Mouse (Mus musculus) A20 (cell line): ENCODE results near the gene Stbd1.

ENCODE experiments used
- DNase-seq: peaks from one replicate; pipeline ENCODE4 v3.0.0-alpha.2; 2011; ENCODE audit warnings: low read depth, low spot score

The Stbd1 gene

GRCm38 (mm10) chr5:92602691-92603690 is at the start of gene Stbd1:
Gene Stbd1, plus strand, starts transcription at chr5:92603041.
- peak; percentile 76 for DNase-seq

GRCm38 (mm10) chr5:92553939-92554338 is 48.9 kb upstream of the Stbd1 start:
- peak; percentile 52 for DNase-seq

- DNase-seq = no peak
Observed at GRCm38 (mm10) chr5:92554443-92554842, 48.4 kb upstream of the Stbd1 start.

DNA sequence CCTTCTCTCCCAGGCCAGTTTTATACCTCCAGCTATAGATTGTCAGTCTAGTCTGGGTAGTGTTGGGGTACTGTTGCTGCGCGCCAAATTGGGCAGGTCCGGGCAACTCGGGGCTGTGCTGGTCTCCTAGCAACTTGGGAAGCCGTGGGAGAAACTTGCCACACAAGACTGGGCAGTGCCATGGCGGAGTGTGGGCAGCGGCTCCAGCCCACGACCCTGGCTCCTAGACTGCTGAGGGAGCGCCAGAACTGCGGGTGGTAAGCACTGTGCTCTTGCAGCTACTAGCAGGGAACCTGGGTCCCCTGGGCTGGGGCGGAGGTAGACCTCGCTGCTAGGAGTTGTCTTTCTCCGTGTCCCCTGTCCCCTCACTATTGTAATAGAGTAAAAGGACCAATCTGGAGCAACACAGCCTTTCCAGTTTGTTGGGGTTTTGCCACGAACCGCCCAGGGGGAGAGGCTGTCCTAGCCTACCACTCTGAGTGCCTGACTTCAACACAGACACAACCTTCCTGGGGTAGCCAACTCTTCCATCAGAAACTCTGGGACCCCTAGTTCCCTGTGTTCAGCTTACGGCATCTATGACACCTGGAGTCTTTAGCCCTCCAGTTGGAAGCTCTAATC is 47.8 kb upstream of the Stbd1 start, which contains the start of gene Fam47e:
Fam47e (plus strand) TSS at position 179 of the 621 bp plus-strand sequence.
- DNase-seq = no peak

DNA sequence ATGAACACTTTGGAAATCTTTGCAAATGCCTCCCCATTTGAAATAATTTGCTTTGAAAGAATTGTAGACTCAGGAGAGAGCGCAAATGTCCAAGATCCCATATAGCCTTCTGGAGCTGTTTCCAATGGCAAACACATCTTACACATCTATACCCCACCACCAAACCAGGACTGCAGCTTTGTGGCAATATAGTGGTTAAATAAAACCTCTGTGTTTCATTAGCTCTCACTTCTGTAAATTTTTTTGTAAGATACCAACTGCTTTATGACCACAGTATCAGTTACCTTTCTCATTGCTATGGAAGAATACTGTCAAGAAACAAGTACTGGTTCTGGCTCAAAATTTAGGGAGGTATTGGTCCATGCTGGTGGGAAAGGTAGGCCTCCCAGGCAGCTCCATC is 46.9 kb upstream of the Stbd1 start:
- no peak for DNase-seq

GRCm38 (mm10) chr5:92557508-92557907 is 45.3 kb upstream of the Stbd1 start:
- no peak for DNase-seq

DNA sequence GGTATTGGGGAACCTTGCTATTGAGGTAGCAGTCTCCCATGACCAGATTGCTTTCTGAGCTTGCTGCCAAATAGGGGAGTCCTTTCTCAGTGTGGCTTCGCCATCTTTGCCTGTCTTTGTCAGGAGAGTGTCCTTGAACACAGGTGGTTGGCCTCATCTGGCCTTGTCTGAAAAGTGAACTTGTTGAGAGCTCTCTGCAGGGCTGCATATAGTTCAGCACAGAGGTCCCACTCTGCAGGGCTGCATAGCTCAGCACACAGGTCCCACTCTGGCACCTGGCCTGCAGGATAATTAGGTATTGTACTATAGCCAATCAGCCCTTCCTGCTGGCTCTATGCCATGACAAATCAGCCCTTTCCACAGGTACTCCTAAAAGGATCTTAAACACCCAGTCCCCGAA is 42.6 kb upstream of the Stbd1 start:
- no peak for DNase-seq

GRCm38 (mm10) chr5:92562002-92562401 is 40.8 kb upstream of the Stbd1 start:
- DNase-seq = peak; percentile 36

- DNase-seq = no peak
Observed at GRCm38 (mm10) chr5:92571232-92571631, 31.6 kb upstream of the Stbd1 start.

DNA sequence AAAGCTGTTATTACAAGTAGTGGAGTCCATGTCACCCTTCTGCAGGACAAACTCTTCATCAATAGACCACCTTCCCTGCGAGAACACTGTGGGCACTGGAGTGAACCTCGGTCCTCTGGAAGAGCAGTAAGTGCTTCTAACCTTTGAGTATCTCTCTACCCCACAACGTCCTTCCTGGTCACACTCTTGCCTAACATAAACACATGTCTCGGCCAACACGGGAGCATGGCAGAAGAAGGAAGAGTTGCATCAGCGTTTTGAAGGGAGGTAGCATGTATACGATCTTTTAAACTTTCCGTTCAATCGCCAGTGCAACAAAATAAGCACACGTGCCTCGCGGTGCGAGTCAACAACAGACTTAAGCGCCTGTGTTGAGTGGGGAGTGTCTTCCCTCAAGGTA is 23.3 kb upstream of the Stbd1 start:
- DNase-seq = no peak

DNA sequence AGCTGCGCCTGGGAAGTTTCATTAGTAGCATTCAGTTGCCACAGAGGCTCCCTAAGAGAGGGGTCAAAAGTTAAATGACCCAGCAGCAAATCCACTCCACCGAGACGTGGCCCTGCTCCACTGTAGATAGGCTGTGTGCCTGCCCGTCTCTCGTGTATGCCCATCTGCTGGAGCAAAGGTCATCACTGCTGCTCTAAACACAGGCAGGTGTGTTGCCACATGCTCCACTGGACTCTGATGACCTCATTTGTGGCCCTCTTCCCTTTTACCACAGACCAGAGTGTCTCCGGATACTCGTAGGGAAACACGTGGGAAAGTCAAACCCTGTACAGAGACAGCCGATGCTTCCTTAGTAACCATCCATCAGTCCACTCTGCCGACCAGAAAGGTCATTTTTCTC is 16.9 kb upstream of the Stbd1 start:
- DNase-seq = no peak

GRCm38 (mm10) chr5:92595026-92595425 is 7.8 kb upstream of the Stbd1 start:
- DNase-seq = no peak

DNA sequence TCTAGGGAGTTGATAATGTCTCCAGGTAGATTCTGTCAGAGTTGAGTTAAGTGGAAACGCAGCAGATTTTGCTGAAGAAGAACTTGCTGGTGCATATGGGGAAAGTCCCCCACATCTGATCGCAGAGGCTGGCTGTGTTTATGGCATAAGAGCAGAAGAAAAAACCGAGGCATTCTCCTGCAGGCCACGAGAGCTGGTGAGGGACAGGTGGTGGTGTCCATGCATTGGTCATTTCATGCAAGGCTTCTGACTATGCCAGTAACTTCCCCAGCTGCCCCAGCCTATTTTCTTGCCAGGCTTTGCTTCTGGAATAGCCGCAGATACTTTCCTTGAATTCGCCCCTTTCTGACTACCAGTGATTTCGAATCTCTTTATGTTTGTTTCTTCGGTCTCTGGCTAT is 6.0 kb upstream of the Stbd1 start:
- no peak for DNase-seq

- DNase-seq = no peak
Observed at GRCm38 (mm10) chr5:92599030-92599429, 3.8 kb upstream of the Stbd1 start.

DNA sequence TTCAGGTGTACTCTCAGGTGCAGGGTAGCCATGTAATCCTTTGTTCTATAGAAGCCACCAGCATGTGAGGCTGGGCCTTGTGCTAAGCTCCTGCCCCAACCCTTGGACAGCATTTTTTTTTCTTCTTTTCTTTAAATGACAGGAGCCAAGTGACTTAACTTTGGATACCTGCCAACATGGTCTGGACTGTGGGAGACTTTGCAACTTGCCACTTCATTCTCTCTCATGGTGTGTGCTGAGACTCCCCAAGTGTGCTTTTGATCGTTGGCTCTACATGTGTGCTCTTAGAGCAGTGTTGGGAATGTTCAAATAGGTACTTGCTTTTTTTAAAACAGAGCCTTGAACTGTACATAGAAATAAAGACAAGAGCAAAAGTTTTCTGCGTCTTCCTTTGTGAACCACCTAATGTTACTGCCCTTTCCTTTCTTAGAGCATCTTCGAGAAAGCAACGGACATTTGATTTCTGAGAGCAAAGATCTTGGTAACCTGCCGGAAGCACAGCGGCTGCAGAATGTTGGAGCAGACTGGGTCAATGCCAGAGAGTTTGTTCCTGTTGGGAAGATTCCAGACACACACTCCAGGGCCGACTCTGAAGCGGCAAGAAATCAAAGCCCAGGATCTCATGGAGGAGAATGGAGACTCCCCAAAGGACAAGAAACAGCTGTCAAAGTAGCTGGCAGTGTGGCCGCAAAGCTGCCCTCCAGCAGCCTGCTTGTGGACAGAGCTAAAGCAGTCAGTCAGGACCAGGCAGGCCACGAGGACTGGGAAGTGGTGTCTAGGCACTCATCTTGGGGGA is 1.8 kb downstream of the Stbd1 start:
- no peak for DNase-seq

DNA sequence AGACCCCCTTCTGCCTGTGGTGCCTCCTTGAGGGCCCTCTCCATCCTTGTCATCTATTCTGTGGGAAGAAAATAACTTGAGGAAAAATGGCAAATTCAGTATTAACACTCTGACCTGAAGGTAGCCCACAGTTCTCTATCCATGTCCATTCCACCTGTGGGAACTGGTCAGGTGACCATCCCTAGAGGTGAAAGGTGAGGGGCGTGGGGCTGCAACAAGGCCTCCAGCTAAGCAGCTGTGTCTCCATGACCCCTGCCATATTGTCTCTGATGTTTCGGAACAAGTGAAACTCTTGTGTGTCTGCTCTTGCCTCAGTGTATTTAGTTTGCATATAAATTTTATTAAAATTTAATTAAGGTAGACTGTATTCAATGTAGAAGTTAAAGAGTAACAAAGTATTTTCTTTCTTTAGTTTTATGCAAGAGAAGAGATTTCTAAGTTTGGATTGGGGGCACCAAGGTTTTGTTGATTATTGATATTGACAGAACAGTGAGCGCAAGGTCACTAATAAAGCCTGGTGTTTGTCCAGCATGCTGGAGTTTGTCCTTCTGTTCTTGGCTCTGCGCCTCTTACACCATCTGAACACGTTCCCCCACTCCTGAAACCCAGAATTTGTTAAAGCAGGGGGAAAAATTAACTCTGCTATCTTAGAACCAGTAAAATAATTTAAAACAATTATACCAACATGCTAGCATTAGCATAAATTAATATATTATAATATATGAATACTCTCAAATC is 4.8 kb downstream of the Stbd1 start:
- DNase-seq = no peak

DNA sequence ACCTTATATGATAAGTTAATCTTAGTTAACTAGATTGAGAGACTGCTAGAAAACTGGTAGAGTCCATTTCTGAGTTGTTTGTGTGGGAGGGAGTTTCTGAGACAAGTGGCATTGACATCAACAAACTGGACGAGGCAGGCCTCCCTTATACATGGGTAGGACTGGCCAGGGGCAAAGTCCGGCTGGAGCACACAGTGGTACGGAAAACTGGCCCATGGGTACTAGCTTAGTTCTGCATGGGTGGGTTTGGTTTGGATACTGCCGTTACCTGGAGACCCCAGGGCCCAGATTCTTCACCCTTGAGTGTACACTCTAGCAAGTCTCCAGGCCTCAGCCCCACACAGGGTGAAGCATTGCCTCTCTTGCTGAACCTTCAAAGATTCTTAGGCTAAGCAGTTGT is 9.9 kb downstream of the Stbd1 start:
- DNase-seq = no peak

DNA sequence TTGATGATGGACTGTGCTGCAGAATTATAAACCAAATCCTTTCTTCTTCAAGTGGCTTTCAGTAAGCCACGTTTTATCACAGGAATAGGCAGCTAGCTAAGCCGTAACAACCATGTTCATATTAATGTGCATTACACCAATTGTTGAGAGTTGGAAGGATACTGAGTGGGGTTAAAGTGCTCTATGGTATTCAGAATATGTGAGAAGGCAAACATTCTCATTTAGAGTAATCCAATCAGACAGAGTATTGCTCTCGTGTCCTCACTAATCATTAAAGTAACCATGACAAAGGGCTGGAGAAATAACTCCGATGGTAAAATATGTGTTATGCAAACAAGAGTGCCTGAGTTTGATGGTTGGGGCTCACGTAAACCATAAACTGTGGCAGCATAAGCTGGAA is 19.0 kb downstream of the Stbd1 start:
- DNase-seq = no peak

DNA sequence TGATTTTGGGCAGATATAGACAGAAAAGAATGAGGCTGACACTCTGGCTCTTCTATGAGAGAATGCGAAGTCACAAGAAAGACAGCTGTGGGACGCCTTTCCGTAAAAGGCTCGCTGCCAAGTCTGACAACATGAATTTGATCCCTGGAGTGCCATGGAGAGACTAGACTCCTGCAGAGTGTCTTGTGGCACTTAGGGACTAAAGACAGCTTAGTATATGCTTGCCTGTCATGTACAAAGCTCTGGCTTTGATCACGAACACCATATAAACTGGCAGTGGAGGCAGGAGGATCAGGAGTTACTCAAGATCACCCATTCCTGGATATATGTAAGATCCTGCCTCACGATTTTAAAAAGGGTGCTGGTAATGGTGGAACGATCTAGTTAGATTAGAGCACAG is 25.1 kb downstream of the Stbd1 start:
- DNase-seq = no peak

GRCm38 (mm10) chr5:92633526-92633925 is 30.7 kb downstream of the Stbd1 start:
- DNase-seq = peak; percentile 39

DNA sequence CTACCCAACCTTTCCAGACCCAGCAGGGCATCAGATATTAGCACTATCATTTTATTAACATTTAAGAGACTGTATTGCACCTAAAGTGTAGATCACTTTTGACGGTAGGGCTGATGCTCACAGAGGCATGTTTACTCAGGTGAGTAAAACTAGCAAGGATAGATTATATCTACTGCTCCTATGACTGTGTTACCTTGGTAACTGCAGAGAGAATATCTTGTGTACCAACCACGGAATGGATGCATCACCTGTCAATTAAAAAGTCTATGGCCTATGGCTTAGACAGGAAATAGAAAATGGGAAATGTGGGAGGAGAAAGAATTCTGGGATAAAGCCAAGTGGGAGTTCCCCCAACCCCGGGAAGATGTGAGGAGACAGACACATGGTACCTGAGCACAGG is 32.1 kb downstream of the Stbd1 start:
- no peak for DNase-seq
